Comparison of ENCODE assay signal across 8 mouse cellular contexts in genomic region chr11:11845044-11845443, GRCm38 (mm10). TPM values are rescaled to one million over a fixed set of nuclear protein-coding genes. Genes with fewer than 3 reads are reported as not detected.
A peak's percentile ranks its signal among the peaks of the same experiment; 100 is the strongest.
DNase-seq lines count a peak whose midpoint lies in the region; ATAC-seq lines count a peak whose summit lies in the region.

No protein-coding gene starts in this region.

- WGBS in kidney, embryonic 14.5 days = 49% methylated on average over 8 of the region's 8 CpGs
- WGBS in embryonic facial prominence, embryonic 11.5 days = 69% methylated on average over 8 of the region's 8 CpGs
- 75% methylated on average over 8 of the region's 8 CpGs for WGBS in limb, embryonic 10.5 days

- no peak for ATAC-seq in kidney, embryonic 14.5 days (ENCODE audit: low FRiP score, low TSS enrichment)
- ATAC-seq in embryonic facial prominence, embryonic 11.5 days (replicated peaks; ENCODE audit: insufficient number of reproducible peaks, low FRiP score, low TSS enrichment, low read depth) = no peak
- ATAC-seq in megakaryocyte, adult 5-6 weeks (ENCODE audit: poor library complexity, severe bottlenecking) = no peak

- H3K27me3 ChIP-seq in kidney, embryonic 14.5 days (ENCODE audit: control insufficient read depth, insufficient read depth, low read length) = no peaks in the 10 kb centered on the region
- H3K27me3 ChIP-seq in embryonic facial prominence, embryonic 11.5 days (ENCODE audit: control insufficient read depth, insufficient read depth, low read length) = no peaks in the 10 kb centered on the region; the same call in 1 of the 2 replicates
- H3K27me3 ChIP-seq in limb, embryonic 10.5 days (ENCODE audit: low read depth, poor library complexity, severe bottlenecking) = no peaks in the 10 kb centered on the region

- no peak overlapping the region for H3K4me2 ChIP-seq in kidney, embryonic 14.5 days (replicated peaks; ENCODE audit: low read depth, low read length)
- no peak overlapping the region for H3K4me2 ChIP-seq in embryonic facial prominence, embryonic 11.5 days (ENCODE audit: low read depth, low read length)

- H3K36me3 ChIP-seq in kidney, embryonic 14.5 days (ENCODE audit: control insufficient read depth, insufficient read depth, low read length) = no peaks in the 10 kb centered on the region
- no peaks in the 10 kb centered on the region for H3K36me3 ChIP-seq in embryonic facial prominence, embryonic 11.5 days (replicated peaks; ENCODE audit: control insufficient read depth, insufficient read depth, low read depth, low read length)
- no peaks in the 10 kb centered on the region for H3K36me3 ChIP-seq in limb, embryonic 10.5 days

- DNase-seq in kidney, adult 8-10 months = no peak
- no peak for DNase-seq in embryonic facial prominence, embryonic 11.5 days (ENCODE audit: low spot score)
- peak; percentile 81 for DNase-seq in gastrocnemius, postnatal 25 days
- peak; percentile 24 for DNase-seq in limb, embryonic 10.5 days (ENCODE audit: low spot score)
- no peak for DNase-seq in ovary, adult 18-20 months (ENCODE audit: low spot score)
- no peak for DNase-seq in ovary, postnatal 10 days (ENCODE audit: low spot score)

- no peak overlapping the region for H3K9ac ChIP-seq in kidney, embryonic 14.5 days (ENCODE audit: low read depth, low read length)
- no peak overlapping the region for H3K9ac ChIP-seq in embryonic facial prominence, embryonic 11.5 days (replicated peaks; ENCODE audit: low read length)

- no peaks in the 10 kb centered on the region for H3K9me3 ChIP-seq in kidney, embryonic 14.5 days (ENCODE audit: control insufficient read depth, low read length)
- no peaks in the 10 kb centered on the region for H3K9me3 ChIP-seq in embryonic facial prominence, embryonic 11.5 days (replicated peaks; ENCODE audit: control insufficient read depth, low read length)
- no peaks in the 10 kb centered on the region for H3K9me3 ChIP-seq in limb, embryonic 10.5 days (replicated peaks)

- H3K27ac ChIP-seq in kidney, embryonic 14.5 days (ENCODE audit: low read depth, low read length) = peak overlapping the region; percentile 69
- H3K27ac ChIP-seq in embryonic facial prominence, embryonic 11.5 days (replicated peaks; ENCODE audit: low read depth, low read length) = peak overlapping the region; percentile 7; the same call in 1 of the 2 replicates
- H3K27ac ChIP-seq in limb, embryonic 10.5 days = peak overlapping the region; percentile 67

- H3K4me3 ChIP-seq in kidney, embryonic 14.5 days (ENCODE audit: low read length) = no peak overlapping the region
- no peak overlapping the region for H3K4me3 ChIP-seq in embryonic facial prominence, embryonic 11.5 days (ENCODE audit: low read depth, low read length)
- no peak overlapping the region for H3K4me3 ChIP-seq in limb, embryonic 10.5 days

- H3K4me1 ChIP-seq in kidney, embryonic 14.5 days (ENCODE audit: control insufficient read depth, insufficient read depth, low read length) = peaks cover 17% of the 10 kb centered on the region
- H3K4me1 ChIP-seq in embryonic facial prominence, embryonic 11.5 days (ENCODE audit: control insufficient read depth, insufficient read depth, low read length) = no peaks in the 10 kb centered on the region
- peaks cover 14% of the 10 kb centered on the region for H3K4me1 ChIP-seq in limb, embryonic 10.5 days

RNA-seq across cellular contexts. Expression of gene Fignl1, which starts 36.3 kb away (rescaled TPM):
- 59.2 and 85.4 TPM in 2 replicates for polyA plus RNA-seq in kidney, embryonic 14.5 days (2014; fragmentation: Nextera tagmentation; extraction: Ambion mirVana)
- polyA plus RNA-seq in embryonic facial prominence, embryonic 11.5 days (2014; fragmentation: Nextera tagmentation; extraction: Ambion mirVana) = 103 and 119 TPM in 2 replicates
- under 1 TPM; 0.51 to 0.54 TPM for total RNA-seq in gastrocnemius, postnatal 25 days (2021)
- 101 and 110 TPM in 2 replicates for polyA plus RNA-seq in limb, embryonic 10.5 days (2016; fragmentation: Nextera tagmentation; extraction: Ambion mirVana)
- 45.4 and 46.4 TPM in 2 replicates for total RNA-seq in megakaryocyte, adult 5-6 weeks (2015)
- total RNA-seq in megakaryocyte, adult 5-6 weeks (2017) = 64.2 and 65.6 TPM in 2 replicates

RNA-seq across cellular contexts. Expression of gene Ddc, which starts 52.9 kb away (rescaled TPM):
- polyA plus RNA-seq in kidney, embryonic 14.5 days (2014; fragmentation: Nextera tagmentation; extraction: Ambion mirVana) = 7.1 and 8.4 TPM in 2 replicates
- 9.6 and 10.4 TPM in 2 replicates for polyA plus RNA-seq in embryonic facial prominence, embryonic 11.5 days (2014; fragmentation: Nextera tagmentation; extraction: Ambion mirVana)
- 1 to 10 TPM in 1 of 2 experiments, under 1 TPM in 1; 0.94 to 2.5 TPM for total RNA-seq in gastrocnemius, postnatal 25 days (2021)
- 5.5 and 6.2 TPM in 2 replicates for polyA plus RNA-seq in limb, embryonic 10.5 days (2016; fragmentation: Nextera tagmentation; extraction: Ambion mirVana)
- total RNA-seq in megakaryocyte, adult 5-6 weeks (2015) = 0.23 and 0.38 TPM in 2 replicates
- 0.16 TPM in 1 of 2 replicates, not detected in the other for total RNA-seq in megakaryocyte, adult 5-6 weeks (2017)

Comparison
In these comparisons a context has a peak if more than half of its experiments do, and no peak if none do; other contexts are left out.
1. H3K27ac ChIP-seq: peak in every context shown above with its lines; median percentile 69 in kidney, embryonic 14.5 days; 67 in limb, embryonic 10.5 days; 7 in embryonic facial prominence, embryonic 11.5 days.
2. DNase-seq: peak in gastrocnemius, postnatal 25 days (single experiment) and limb, embryonic 10.5 days (single experiment); none in kidney, adult 8-10 months (0 of 2), embryonic facial prominence, embryonic 11.5 days (single experiment), ovary, adult 18-20 months (single experiment) and ovary, postnatal 10 days (single experiment).